Mouse (Mus musculus): ENCODE measurements at regions not wholly inside any gene's neighbourhood (a gene's known extent, or its start where the extent isn't known, plus 50 kb on each side); places are given as distances from the start of the nearest gene placed in this dataset.

- TF ChIP-seq POLR2A (IDR thresholded peaks at IDR 0.05; ENCODE audit: low read depth, low read length) (no peak), CTCF (IDR thresholded peaks at IDR 0.05; ENCODE audit: extremely low read depth, insufficient read length, insufficient replicate concordance, low read depth, low read length) (no peak)
Observed at GRCm38 (mm10) chr10:60885348-60886275, 54.2 kb upstream of the Unc5b start.

All from small intestine, adult 2 months (tissue).